8 mouse cellular contexts compared by ENCODE assay signal in genomic region chr17:46751794-46752556, GRCm38 (mm10). TPM values are rescaled to one million over a fixed set of nuclear protein-coding genes. Genes with fewer than 3 reads are reported as not detected.
DNase-seq lines count a peak whose midpoint lies in the region; ATAC-seq and TF ChIP-seq lines count a peak whose summit lies in the region.

TSS of gene Cnpy3 (minus strand) at chr17:46752214.

- no peak within 1 kb of the TSS for H3K27ac ChIP-seq in cortical plate, adult 2 months (ENCODE audit: insufficient read depth, low read length)

- peak; percentile 97 for DNase-seq in gastrocnemius, postnatal 10 days
- DNase-seq in induced T-regulatory cell, adult 2 months (ENCODE audit: low read depth), result peak; percentile 98
- DNase-seq in left cerebral cortex, adult 9 months (ENCODE audit: low spot score in 2 of 2), result peak; percentile 95 to 98
- DNase-seq in right cerebral cortex, postnatal 14 days, result peak; percentile 99
- peak; percentile 92 to 97 for DNase-seq in urinary bladder, postnatal 36 days (ENCODE audit: low spot score in 2 of 2)

- peak; percentile 95 for ATAC-seq in activated CD4-positive, CD25-positive, alpha-beta regulatory T cell, adult 4 months
- ATAC-seq in megakaryocyte progenitor cell, adult 5-6 weeks (replicated peaks; ENCODE audit: poor library complexity), result peak; percentile 92

- H3K4me1 ChIP-seq in cortical plate, adult 2 months (ENCODE audit: control insufficient read depth, insufficient read depth, low read length), result peaks cover 3% of the 10 kb centered on the region; the same call in 1 of the 2 replicates

- peak; percentile 92 for TF ChIP-seq POLR2A in cortical plate, adult 2 months (IDR thresholded peaks at IDR 0.05; ENCODE audit: extremely low read depth, insufficient read depth, low read length)

- H3K4me3 ChIP-seq in cortical plate, adult 2 months (ENCODE audit: insufficient read depth, low read length), result peak within 1 kb of the TSS; percentile 88

- TF ChIP-seq CTCF in cortical plate, adult 2 months (IDR thresholded peaks at IDR 0.05; ENCODE audit: extremely low read depth, insufficient read depth, low read length), result no peak

RNA-seq across cellular contexts. Expression of gene Cnpy3, which starts in this region (rescaled TPM):
- polyA plus RNA-seq in activated CD4-positive, CD25-positive, alpha-beta regulatory T cell, adult 4 months (2017; shearing (Covaris generic)), result 10 to 100 TPM; 19.2 to 21.6 TPM
- 93.6 and 95.9 TPM in 2 replicates for polyA plus RNA-seq in cortical plate, adult 2 months (2012; rRNA removed)
- total RNA-seq in gastrocnemius, postnatal 10 days (2021), result 10 to 100 TPM; 18.8 to 20.5 TPM
- 30.6 and 34.3 TPM in 2 replicates for total RNA-seq in megakaryocyte progenitor cell, adult 5-6 weeks (2015)
- total RNA-seq in megakaryocyte progenitor cell, adult 5-6 weeks (2017), result 101 and 102 TPM in 2 replicates
